Mouse (Mus musculus) cerebellum, adult 2 months (tissue): Measurements from ENCODE around the gene Apba2.

ENCODE experiments used
- CTCF ChIP-seq: fragments of 200-500 bp; IDR thresholded peaks from 2 replicates; pipeline ENCODE4 v1.5.1; 2011; ENCODE audit warnings: low read depth, mild to moderate bottlenecking, control low read depth, low read length, moderate library complexity, borderline replicate concordance; ENCODE audit not compliant: insufficient read depth
- POLR2A ChIP-seq: fragments of 200-500 bp; IDR thresholded peaks from 2 replicates; pipeline ENCODE4 v1.6.1; 2011; ENCODE audit warnings: low read length, control low read depth, borderline replicate concordance; ENCODE audit not compliant: insufficient read depth

GRCm38 (mm10) chr7:64501536-64502270 is at the start of gene Apba2:
- TF ChIP-seq CTCF, result peak; percentile 79
- 0 out of 2 replicates have a peak, but pooled peaks have one; percentile 10 for TF ChIP-seq POLR2A
